Comparison of ENCODE assay signal across 8 mouse cellular contexts in genomic region chr1:184827175-184827701, GRCm38 (mm10). TPM values are rescaled to one million over a fixed set of nuclear protein-coding genes. Genes with fewer than 3 reads are reported as not detected.
A peak's percentile ranks its signal among the peaks of the same experiment; 100 is the strongest.
DNase-seq lines count a peak whose midpoint lies in the region; ATAC-seq lines count a peak whose summit lies in the region.

No protein-coding gene starts in this region.

- no peak overlapping the region for H3K9ac ChIP-seq in neural tube, embryonic 11.5 days (ENCODE audit: low read length)
- H3K9ac ChIP-seq in heart, embryonic 15.5 days = 0 out of 2 replicates have a peak overlapping the region, but pooled peaks have one; percentile 38

- H3K4me2 ChIP-seq in neural tube, embryonic 11.5 days (ENCODE audit: low read depth) = peak overlapping the region; percentile 24
- peak overlapping the region; percentile 52 for H3K4me2 ChIP-seq in heart, embryonic 15.5 days

- no peaks in the 10 kb centered on the region for H3K27me3 ChIP-seq in neural tube, embryonic 11.5 days (ENCODE audit: control insufficient read depth, insufficient read depth, low read length)
- H3K27me3 ChIP-seq in heart, embryonic 15.5 days = no peaks in the 10 kb centered on the region

- H3K36me3 ChIP-seq in neural tube, embryonic 11.5 days (ENCODE audit: control insufficient read depth, insufficient read depth, low read length) = no peaks in the 10 kb centered on the region; the same call in 1 of the 2 replicates
- H3K36me3 ChIP-seq in heart, embryonic 15.5 days = peaks cover 26% of the 10 kb centered on the region

- 35% methylated on average over 23 of the region's 23 CpGs for WGBS in neural tube, embryonic 11.5 days
- 30% methylated on average over 23 of the region's 23 CpGs for WGBS in heart, embryonic 15.5 days

- no peak overlapping the region for H3K27ac ChIP-seq in neural tube, embryonic 11.5 days (ENCODE audit: low read depth, low read length)
- H3K27ac ChIP-seq in heart, embryonic 15.5 days = no peak overlapping the region

- H3K9me3 ChIP-seq in neural tube, embryonic 11.5 days (ENCODE audit: control insufficient read depth, low read length) = no peaks in the 10 kb centered on the region
- no peaks in the 10 kb centered on the region for H3K9me3 ChIP-seq in heart, embryonic 15.5 days (replicated peaks)

- ATAC-seq in neural tube, embryonic 11.5 days (ENCODE audit: insufficient read depth, low FRiP score, low TSS enrichment) = no peak
- ATAC-seq in heart, embryonic 15.5 days (replicated peaks; ENCODE audit: insufficient number of reproducible peaks, insufficient read depth, low FRiP score, low read depth) = no peak

- DNase-seq in neural tube, embryonic 11.5 days (ENCODE audit: low spot score) = no peak
- DNase-seq in neural tube, embryonic 10.5 days (ENCODE audit: extremely low spot score, low spot score) = no peak
- DNase-seq in kidney, postnatal 36 days = peak; percentile 77 to 89
- DNase-seq in retina, embryonic 14.5 days (ENCODE audit: low spot score) = peak; percentile 55
- DNase-seq in c-Kit-positive CD71-positive TER-119-positive erythroid progenitor cells, embryonic 14.5 days (ENCODE audit: low spot score) = no peak
- no peak for DNase-seq in lung, postnatal 36 days
- no peak for DNase-seq in cerebellum, adult 11 months

- H3K4me3 ChIP-seq in neural tube, embryonic 11.5 days (ENCODE audit: low read depth, low read length) = no peak overlapping the region
- peak overlapping the region; percentile 36 for H3K4me3 ChIP-seq in heart, embryonic 15.5 days

- H3K4me1 ChIP-seq in neural tube, embryonic 11.5 days (ENCODE audit: control insufficient read depth, insufficient read depth, low read length) = no peaks in the 10 kb centered on the region
- H3K4me1 ChIP-seq in heart, embryonic 15.5 days (replicated peaks) = peaks cover 17% of the 10 kb centered on the region

RNA-seq across cellular contexts. Expression of gene Marc1, which starts 16.1 kb away (rescaled TPM):
- 0.32 and 0.73 TPM in 2 replicates for polyA plus RNA-seq in neural tube, embryonic 11.5 days (2014; fragmentation: Nextera tagmentation; extraction: Ambion mirVana)
- 0.39 TPM in 1 of 2 replicates, not detected in the other for polyA plus RNA-seq in heart, embryonic 15.5 days (2015; fragmentation: Nextera tagmentation; extraction: Ambion mirVana)

RNA-seq across cellular contexts. Expression of gene Marc2, which starts 19.0 kb away (rescaled TPM):
- polyA plus RNA-seq in neural tube, embryonic 11.5 days (2014; fragmentation: Nextera tagmentation; extraction: Ambion mirVana) = 106 and 107 TPM in 2 replicates
- 115 and 120 TPM in 2 replicates for polyA plus RNA-seq in heart, embryonic 15.5 days (2015; fragmentation: Nextera tagmentation; extraction: Ambion mirVana)

RNA-seq across cellular contexts. Expression of gene C130074G19Rik, which starts 55.8 kb away (rescaled TPM):
- polyA plus RNA-seq in neural tube, embryonic 11.5 days (2014; fragmentation: Nextera tagmentation; extraction: Ambion mirVana) = 0.80 and 0.96 TPM in 2 replicates
- polyA plus RNA-seq in heart, embryonic 15.5 days (2015; fragmentation: Nextera tagmentation; extraction: Ambion mirVana) = 0.93 and 1.4 TPM in 2 replicates

Comparison
In these comparisons a context has a peak if more than half of its experiments do, and no peak if none do; other contexts are left out.
1. DNase-seq: peak in kidney, postnatal 36 days (2 of 2) and retina, embryonic 14.5 days (single experiment); none in neural tube, embryonic 11.5 days (single experiment), neural tube, embryonic 10.5 days (single experiment), c-Kit-positive CD71-positive TER-119-positive erythroid progenitor cells, embryonic 14.5 days (single experiment), lung, postnatal 36 days (single experiment) and cerebellum, adult 11 months (single experiment).